Comparison of ENCODE assay signal across 38 mouse cellular contexts in genomic region chr3:79753736-79754135, GRCm38 (mm10). TPM values are rescaled to one million over a fixed set of nuclear protein-coding genes. Genes with fewer than 3 reads are reported as not detected.
"Had no signal": no experiment of that assay in that cellular context is flagged by ENCODE, and none has a peak within 500 bp of the region (broad histone marks: within the 10 kb centered on the region; RNA-seq: fewer than 3 reads in every experiment).

No protein-coding gene starts in this region.

- H3K27ac ChIP-seq: limb, embryonic 10.5 days; limb, embryonic 12.5 days; limb, embryonic 13.5 days; limb, embryonic 15.5 days; liver, embryonic 12.5 days; liver, embryonic 13.5 days; liver, embryonic 14.5 days; liver, embryonic 15.5 days; lung, embryonic 15.5 days; macrophage; midbrain, embryonic 10.5 days; midbrain, embryonic 12.5 days; midbrain, embryonic 13.5 days; midbrain, embryonic 15.5 days; neural tube, embryonic 12.5 days; neural tube, embryonic 13.5 days had no signal

- H3K27me3 ChIP-seq: limb, embryonic 12.5 days; limb, embryonic 13.5 days; limb, embryonic 15.5 days; liver, embryonic 12.5 days; liver, embryonic 13.5 days; liver, embryonic 15.5 days; lung, embryonic 15.5 days; megakaryocyte, embryonic 14.5 days; midbrain, embryonic 12.5 days; midbrain, embryonic 13.5 days; midbrain, embryonic 15.5 days; neural tube, embryonic 12.5 days; neural tube, embryonic 13.5 days had no signal

- H3K4me3 ChIP-seq: limb, embryonic 10.5 days; limb, embryonic 12.5 days; limb, embryonic 13.5 days; limb, embryonic 15.5 days; liver, embryonic 12.5 days; liver, embryonic 13.5 days; liver, embryonic 15.5 days; lung, embryonic 15.5 days; megakaryocyte, embryonic 14.5 days; midbrain, embryonic 10.5 days; midbrain, embryonic 12.5 days; midbrain, embryonic 13.5 days; midbrain, embryonic 15.5 days; myocyte; neural tube, embryonic 12.5 days; neural tube, embryonic 13.5 days had no signal

- H3K4me2 ChIP-seq: limb, embryonic 12.5 days; limb, embryonic 13.5 days; limb, embryonic 15.5 days; liver, embryonic 11.5 days; liver, embryonic 12.5 days; liver, embryonic 13.5 days; liver, embryonic 15.5 days; lung, embryonic 14.5 days; lung, embryonic 15.5 days; midbrain, embryonic 11.5 days; midbrain, embryonic 12.5 days; midbrain, embryonic 13.5 days; midbrain, embryonic 15.5 days; neural tube, embryonic 12.5 days; neural tube, embryonic 13.5 days had no signal

- H3K36me3 ChIP-seq: limb, embryonic 10.5 days; limb, embryonic 12.5 days; limb, embryonic 13.5 days; limb, embryonic 15.5 days; liver, embryonic 12.5 days; liver, embryonic 13.5 days; liver, embryonic 15.5 days; lung, embryonic 15.5 days; midbrain, embryonic 10.5 days; midbrain, embryonic 12.5 days; midbrain, embryonic 13.5 days; midbrain, embryonic 15.5 days; neural tube, embryonic 12.5 days; neural tube, embryonic 13.5 days had no signal

- H3K9ac ChIP-seq: limb, embryonic 12.5 days; limb, embryonic 13.5 days; limb, embryonic 15.5 days; liver, embryonic 12.5 days; liver, embryonic 13.5 days; liver, embryonic 14.5 days; liver, embryonic 15.5 days; liver, postnatal 0 days; lung, embryonic 14.5 days; lung, embryonic 15.5 days; midbrain, embryonic 12.5 days; midbrain, embryonic 13.5 days; midbrain, embryonic 15.5 days; neural tube, embryonic 12.5 days; neural tube, embryonic 13.5 days had no signal

- DNase-seq: left cerebral cortex, postnatal 4 days; liver; liver, embryonic 13.5 days; liver, postnatal 0 days; lung, adult 18-20 months; lung, adult 2 months; lung, embryonic 14.5 days; lung, postnatal 10 days; lung, postnatal 14 days; lung, postnatal 36 days; lung, postnatal 4 days; midbrain, embryonic 14.5 days had no signal

- ATAC-seq: liver, embryonic 12.5 days; liver, postnatal 0 days; lung, postnatal 0 days; midbrain, embryonic 13.5 days; midbrain, embryonic 15.5 days; midbrain, embryonic 16.5 days had no signal

- H3K4me1 ChIP-seq: limb, embryonic 12.5 days; limb, embryonic 13.5 days; limb, embryonic 15.5 days; liver, embryonic 12.5 days; liver, embryonic 13.5 days; liver, embryonic 15.5 days; lung, embryonic 15.5 days; megakaryocyte, embryonic 14.5 days; midbrain, embryonic 10.5 days; midbrain, embryonic 12.5 days; midbrain, embryonic 13.5 days; midbrain, embryonic 15.5 days; neural tube, embryonic 12.5 days; neural tube, embryonic 13.5 days had no signal

- H3K9me3 ChIP-seq: limb, embryonic 10.5 days; limb, embryonic 13.5 days; limb, embryonic 15.5 days; liver, embryonic 12.5 days; liver, embryonic 13.5 days; liver, embryonic 15.5 days; lung, embryonic 15.5 days; midbrain, embryonic 10.5 days; midbrain, embryonic 12.5 days; midbrain, embryonic 15.5 days; neural tube, embryonic 12.5 days; neural tube, embryonic 13.5 days had no signal

RNA-seq across cellular contexts. Expression of gene Rxfp1, which starts 16.1 kb away (rescaled TPM):
- total RNA-seq: liver, adult 2 months; megakaryocyte progenitor cell, adult 5-6 weeks; megakaryocyte-erythroid progenitor cell, adult 5-6 weeks; monocyte, adult 5-6 weeks had no signal
- polyA plus RNA-seq: liver, adult 2 months; liver, embryonic 13.5 days; liver, embryonic 15.5 days; liver, embryonic 16.5 days; macrophage; midbrain, embryonic 10.5 days; midbrain, embryonic 11.5 days; midbrain, embryonic 12.5 days; midbrain, embryonic 13.5 days; midbrain, embryonic 14.5 days; myocyte; neural tube, embryonic 13.5 days had no signal
